Mouse (Mus musculus): ENCODE data around the gene Pigg.

The Pigg gene

GRCm38 (mm10) chr5:108357862-108358261, 45.5 kb downstream of the Pigg start:
- in situ Hi-C loops (cut with MboI), result no loop called here

DNA sequence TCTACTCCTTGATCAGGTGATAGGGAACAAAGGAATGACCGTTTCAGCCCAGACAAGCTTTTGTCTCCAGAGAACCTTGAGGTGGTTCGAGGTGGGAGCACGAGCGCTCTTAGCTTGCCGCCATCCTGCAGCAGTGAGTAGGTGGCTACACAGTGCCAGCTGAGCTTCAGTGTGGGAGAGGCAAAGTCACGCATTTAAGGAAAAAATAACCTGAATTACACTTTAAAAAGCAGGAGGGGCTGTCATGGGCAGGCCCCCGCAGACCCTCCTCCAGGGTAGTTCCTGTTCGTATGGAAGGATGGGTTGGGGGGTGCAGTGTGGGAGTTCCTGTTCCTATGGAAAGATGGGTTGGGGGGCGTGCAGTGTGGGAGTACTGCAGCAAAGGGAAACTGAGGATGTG, 47.1 kb downstream of the Pigg start:
- in situ Hi-C loops (cut with MboI), result no loop called here

DNA sequence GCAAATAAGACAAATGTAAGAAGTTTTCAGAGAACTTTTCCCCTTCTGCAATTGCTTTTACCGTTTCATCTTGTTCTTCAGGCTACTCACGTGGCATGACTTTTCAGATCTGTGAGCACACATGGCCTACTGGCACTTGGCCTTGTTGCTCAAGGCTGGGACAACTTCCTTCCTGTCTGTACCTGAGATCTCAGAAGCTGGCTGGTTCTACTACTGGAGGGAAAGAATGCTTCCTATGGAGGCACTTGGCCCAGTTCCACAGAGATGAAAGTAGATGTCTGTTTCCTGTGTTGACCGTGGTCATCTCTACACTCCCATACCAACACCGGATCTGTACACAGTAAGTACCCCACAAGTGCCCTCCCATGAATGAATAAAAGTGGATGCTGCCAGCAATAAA, 47.8 kb downstream of the Pigg start:
- in situ Hi-C loops (cut with MboI), result no loop called here

DNA sequence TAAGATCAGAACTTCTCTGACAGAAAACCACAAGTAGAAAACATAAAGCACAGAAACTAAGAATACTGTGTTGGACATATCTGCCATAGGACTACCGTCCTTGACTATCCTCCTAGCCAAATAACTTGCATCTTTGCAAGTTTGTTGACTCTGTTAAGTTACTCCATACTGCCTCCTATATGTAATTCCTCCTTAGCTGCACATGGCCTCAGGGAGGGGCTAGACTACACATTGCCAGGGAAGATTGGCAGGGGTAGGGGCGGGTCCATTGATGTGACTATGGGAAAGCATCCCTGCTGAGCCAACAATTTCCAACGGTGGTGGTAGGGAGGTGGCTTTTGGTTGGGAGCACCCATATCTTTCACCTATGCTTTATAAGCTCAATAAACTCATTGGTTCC, 49.9 kb downstream of the Pigg start:
- in situ Hi-C loops (cut with MboI), result no loop called here

DNA sequence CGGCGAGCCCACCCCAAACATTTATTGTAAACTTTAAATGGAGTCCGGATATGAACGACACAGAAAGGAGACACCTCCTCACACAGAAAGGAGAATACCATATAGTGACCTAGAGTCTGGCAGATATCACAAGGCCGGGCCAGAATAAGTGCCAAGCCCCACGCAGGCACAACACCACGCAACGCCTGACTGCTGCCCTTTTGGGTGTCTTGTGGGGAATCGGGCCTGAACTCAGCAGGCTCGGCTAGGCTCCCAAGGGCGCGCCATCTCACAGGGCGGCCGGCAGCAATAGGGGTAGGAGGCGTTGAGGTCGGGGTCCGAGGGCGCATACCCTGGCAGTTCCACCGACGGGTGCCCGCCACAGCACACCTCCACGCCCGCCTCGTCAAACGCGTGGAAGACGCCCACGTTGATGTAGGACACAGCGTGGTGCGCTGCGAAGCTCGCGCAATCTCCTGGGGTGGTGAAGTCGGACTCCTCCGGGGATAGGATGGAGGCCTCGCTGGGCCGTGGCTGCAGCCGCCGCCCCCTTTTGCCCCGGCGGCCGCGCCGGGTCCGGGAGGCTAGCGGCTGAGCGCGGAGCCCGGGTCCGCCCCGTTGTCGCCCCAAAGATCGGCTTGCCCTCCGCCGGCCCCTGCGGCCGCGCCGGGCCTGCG, 54.0 kb downstream of the Pigg start:
- in situ Hi-C loops (cut with MboI), result no loop called here

GRCm38 (mm10) chr5:108366984-108367841, 54.8 kb downstream of the Pigg start:
- in situ Hi-C loops (cut with MboI), result no loop called here

DNA sequence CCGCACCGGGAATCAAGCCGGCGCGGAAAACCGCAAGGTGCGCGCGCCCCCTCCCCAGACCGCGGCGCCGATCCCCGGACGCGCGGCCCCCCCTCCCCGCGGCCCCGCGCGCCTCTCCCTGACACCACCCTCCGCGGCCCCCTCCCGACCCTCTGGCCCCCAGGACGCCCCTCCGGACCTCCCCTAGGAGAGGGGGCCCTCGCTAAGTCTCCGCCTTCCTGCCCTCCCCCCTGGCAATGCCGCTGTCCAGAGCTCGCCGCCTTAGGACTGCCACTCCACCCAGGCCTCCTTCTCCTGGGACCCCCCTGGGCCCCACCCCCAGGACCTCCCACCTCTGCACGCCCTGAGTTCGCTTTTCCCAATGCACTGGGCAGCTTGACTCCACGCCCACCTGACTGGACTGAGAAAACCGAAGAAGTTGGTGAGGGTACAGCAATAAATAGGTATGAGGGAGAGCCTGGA, 55.5 kb downstream of the Pigg start, which contains the start of gene Gm42517:
TSS of gene Gm42517 (minus strand) at position 52 of the 462 bp plus-strand sequence.
- in situ Hi-C loops (cut with MboI), result no loop called here

DNA sequence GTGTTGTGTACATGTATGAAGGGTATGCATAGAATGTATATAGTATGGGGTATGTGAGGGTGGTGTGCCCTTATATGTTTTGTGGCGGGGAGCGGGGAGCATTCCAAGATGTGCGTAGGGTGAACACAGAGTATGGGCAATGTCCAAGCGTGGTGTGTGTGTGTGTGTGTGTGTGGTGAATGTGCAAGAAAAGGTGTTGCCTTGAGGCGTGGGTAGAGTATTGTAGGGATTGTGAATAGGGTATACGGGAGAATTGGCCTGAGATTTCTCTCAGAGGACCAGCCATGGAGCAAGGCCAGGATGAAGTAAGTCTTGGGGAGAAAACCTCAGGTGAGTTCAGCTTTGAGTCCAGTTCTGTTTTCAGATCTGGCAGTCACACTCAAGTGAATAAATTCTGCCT, 56.0 kb downstream of the Pigg start:
- in situ Hi-C loops (cut with MboI), result no loop called here

DNA sequence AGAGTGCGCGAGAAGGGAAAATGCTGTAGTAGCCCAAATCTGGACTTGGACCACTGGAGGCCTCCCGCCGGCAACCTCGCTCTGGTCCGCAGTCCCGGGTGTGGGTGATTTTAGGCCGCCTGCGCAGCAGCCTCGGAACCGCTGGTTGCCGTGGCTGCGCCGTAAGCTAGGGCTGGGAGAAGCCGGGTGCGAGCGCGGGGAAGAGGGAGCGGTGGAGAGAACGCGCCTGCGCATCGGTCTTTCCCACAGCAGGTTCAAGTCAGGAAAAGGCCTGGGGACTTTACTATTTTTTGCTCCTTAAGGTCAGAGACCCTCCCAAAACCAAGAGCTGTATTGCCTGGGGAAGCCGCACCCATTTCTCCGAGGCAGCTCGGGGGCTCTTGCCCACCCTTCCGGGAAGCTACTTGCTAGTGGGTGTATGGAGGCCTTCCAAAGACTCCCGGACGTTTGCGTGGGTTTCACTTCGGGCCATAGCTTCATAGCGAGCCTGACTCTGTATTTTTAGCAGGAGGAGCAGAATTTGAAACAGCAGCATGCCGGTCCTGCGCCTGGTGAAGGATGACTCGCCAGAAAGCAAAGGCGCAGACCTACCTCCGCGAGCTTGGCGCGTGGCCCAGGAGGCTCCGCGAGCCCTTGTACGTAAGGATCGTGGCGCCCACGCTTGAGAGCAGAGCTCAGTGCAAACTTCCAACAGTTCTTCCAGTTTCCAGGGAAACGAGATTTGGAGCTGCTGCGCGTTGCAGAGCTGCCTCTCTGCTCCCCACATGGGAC, 56.6 kb downstream of the Pigg start:
- in situ Hi-C loops (cut with MboI), result no loop called here

DNA sequence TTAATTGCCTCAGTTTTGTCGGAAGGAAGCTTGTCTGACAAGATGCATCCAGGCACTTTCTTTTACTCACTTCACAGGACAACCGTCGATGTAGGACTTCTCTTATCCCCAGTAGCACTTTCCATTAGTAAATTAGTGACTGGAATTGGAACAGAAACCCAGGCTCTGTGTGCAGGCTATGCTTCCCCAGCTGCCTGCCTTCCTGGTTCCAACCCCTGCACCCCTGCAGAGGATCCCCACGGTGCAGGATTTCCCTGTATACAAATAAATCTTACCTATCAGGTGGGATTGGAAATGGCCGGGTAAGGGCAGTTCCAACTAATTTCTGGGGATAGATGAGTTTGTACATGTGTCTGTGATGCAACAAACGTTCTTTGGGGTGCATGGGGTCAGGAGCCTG, 57.6 kb downstream of the Pigg start:
- in situ Hi-C loops (cut with MboI), result no loop called here

GRCm38 (mm10) chr5:108374079-108374478, 61.7 kb downstream of the Pigg start:
- in situ Hi-C loops (cut with MboI), result no loop called here

GRCm38 (mm10) chr5:108376059-108376458, 63.6 kb downstream of the Pigg start:
- in situ Hi-C loops (cut with MboI), result no loop called here

GRCm38 (mm10) chr5:108378346-108378745, 65.9 kb downstream of the Pigg start:
- in situ Hi-C loops (cut with MboI), result no loop called here

GRCm38 (mm10) chr5:108385632-108386031, 73.2 kb downstream of the Pigg start:
- in situ Hi-C loops (cut with MboI), result no loop called here

GRCm38 (mm10) chr5:108386449-108386848, 74.0 kb downstream of the Pigg start:
- in situ Hi-C loops (cut with MboI), result no loop called here

DNA sequence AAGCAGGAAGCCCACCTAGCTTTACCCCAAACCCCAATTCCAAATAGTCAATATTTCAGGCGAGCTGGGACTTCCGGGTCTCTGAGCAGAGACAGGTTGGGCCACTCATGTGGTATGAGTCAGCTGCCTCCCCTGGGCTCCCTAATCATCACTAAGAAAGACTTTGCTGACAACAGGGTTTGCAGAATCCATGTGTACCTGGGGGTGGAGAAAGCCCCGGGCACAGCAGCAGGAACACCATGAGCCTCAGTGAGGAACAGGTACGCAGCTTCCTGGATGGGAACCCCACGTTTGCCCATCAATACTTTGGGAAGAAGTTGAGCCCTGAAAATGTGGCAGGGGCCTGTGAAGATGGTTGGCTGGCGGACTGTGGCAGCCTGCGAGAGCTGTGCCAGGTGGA, 75.8 kb downstream of the Pigg start, which contains the start of gene Pde6b:
TSS of gene Pde6b (plus strand) at position 191 of the 400 bp plus-strand sequence.
- in situ Hi-C loops (cut with MboI), result no loop called here

- in situ Hi-C loops (cut with MboI), result no loop called here
Observed at GRCm38 (mm10) chr5:108389744-108390143, 77.3 kb downstream of the Pigg start.

All from mature B cell (primary cell).